Mouse (Mus musculus): Measurements from ENCODE around the gene Gm12248. TPM values are rescaled to one million over a fixed set of nuclear protein-coding genes. Genes with fewer than 3 reads are reported as not detected.

Gm12248 gene
- total RNA-seq (2021) = not detected

GRCm38 (mm10) chr11:58093021-58093528 is at the start of gene Gm12248:
Gene Gm12248, minus strand, starts transcription at chr11:58093134.
- peak; percentile 47 to 63 for DNase-seq
- intact Hi-C loops (cut with DNase I) = no loop called here

- intact Hi-C loops (cut with DNase I) = no loop called here
- DNase-seq = no peak
These were observed 46.5 kb upstream of the Gm12248 start for GRCm38 (mm10) chr11:58139466-58139865.

GRCm38 (mm10) chr11:58138821-58139220 is 45.9 kb upstream of the Gm12248 start:
- intact Hi-C loops (cut with DNase I) = no loop called here
- no peak for DNase-seq

- intact Hi-C loops (cut with DNase I) = no loop called here
- DNase-seq = no peak
These were observed 43.7 kb upstream of the Gm12248 start for GRCm38 (mm10) chr11:58136677-58137076.

GRCm38 (mm10) chr11:58135296-58135695 is 42.4 kb upstream of the Gm12248 start:
- intact Hi-C loops (cut with DNase I) = no loop called here
- no peak for DNase-seq

- intact Hi-C loops (cut with DNase I) = no loop called here
- DNase-seq = no peak
These were observed 41.9 kb upstream of the Gm12248 start for GRCm38 (mm10) chr11:58134869-58135268.

- intact Hi-C loops (cut with DNase I) = no loop called here
These were observed 39.1 kb upstream of the Gm12248 start for GRCm38 (mm10) chr11:58132026-58132425.

GRCm38 (mm10) chr11:58129302-58129843 is 36.4 kb upstream of the Gm12248 start:
- intact Hi-C loops (cut with DNase I) = no loop called here
- no peak for DNase-seq

More at GRCm38 (mm10) chr11:58132026-58132425, 39.1 kb upstream of the Gm12248 start:
- DNase-seq = no peak

GRCm38 (mm10) chr11:58127544-58127943 is 34.6 kb upstream of the Gm12248 start:
- no peak for DNase-seq
- intact Hi-C loops (cut with DNase I) = no loop called here

GRCm38 (mm10) chr11:58126397-58127160 is 33.6 kb upstream of the Gm12248 start:
- intact Hi-C loops (cut with DNase I) = no loop called here
- peak; percentile 83 to 85 for DNase-seq

- DNase-seq = no peak
- intact Hi-C loops (cut with DNase I) = no loop called here
These were observed 32.1 kb upstream of the Gm12248 start for GRCm38 (mm10) chr11:58125021-58125420.

- no peak for DNase-seq
These were observed 30.8 kb upstream of the Gm12248 start for GRCm38 (mm10) chr11:58123711-58124110.

GRCm38 (mm10) chr11:58121351-58121750 is 28.4 kb upstream of the Gm12248 start:
- DNase-seq = no peak
- intact Hi-C loops (cut with DNase I) = no loop called here

More at GRCm38 (mm10) chr11:58123711-58124110, 30.8 kb upstream of the Gm12248 start:
- intact Hi-C loops (cut with DNase I) = no loop called here

GRCm38 (mm10) chr11:58120655-58121054 is 27.7 kb upstream of the Gm12248 start:
- intact Hi-C loops (cut with DNase I) = no loop called here
- no peak for DNase-seq

- no peak for DNase-seq
- intact Hi-C loops (cut with DNase I) = no loop called here
These were observed 24.2 kb upstream of the Gm12248 start for GRCm38 (mm10) chr11:58117044-58117652.

GRCm38 (mm10) chr11:58116560-58116959 is 23.6 kb upstream of the Gm12248 start:
- intact Hi-C loops (cut with DNase I) = no loop called here
- DNase-seq = no peak

GRCm38 (mm10) chr11:58107664-58108337 is 14.9 kb upstream of the Gm12248 start:
- DNase-seq = no peak
- intact Hi-C loops (cut with DNase I) = no loop called here

GRCm38 (mm10) chr11:58107009-58107408 is 14.1 kb upstream of the Gm12248 start:
- intact Hi-C loops (cut with DNase I) = no loop called here
- DNase-seq = no peak

- DNase-seq = no peak
- intact Hi-C loops (cut with DNase I) = loop anchor here (2.0 kb wide), 1 partner anchor 94 kb away; no protein-coding TSS in a partner anchor
These were observed 11.4 kb upstream of the Gm12248 start for GRCm38 (mm10) chr11:58104351-58104791.

- intact Hi-C loops (cut with DNase I) = loop anchor here (2.0 kb wide), 1 partner anchor 93 kb away; no protein-coding TSS in a partner anchor
- DNase-seq = peak; percentile 100
These were observed 10.9 kb upstream of the Gm12248 start, which contains the start of gene Cnot8 for GRCm38 (mm10) chr11:58103697-58104306. Gene Cnot8, plus strand, starts transcription at chr11:58104153.

GRCm38 (mm10) chr11:58103344-58103653 is 10.4 kb upstream of the Gm12248 start:
- intact Hi-C loops (cut with DNase I) = no loop called here
- no peak for DNase-seq
